Mouse (Mus musculus) neural tube, embryonic 14.5 days (tissue): ENCODE measurements around the gene Lamtor5. TPM values are rescaled to one million over a fixed set of nuclear protein-coding genes. Genes with fewer than 3 reads are reported as not detected.
A peak's percentile ranks its signal among the peaks of the same experiment; 100 is the strongest.

Source experiments
- ATAC-seq: fragments of 200-750 bp; cut with Nextera tagmentation; 2 replicates; pipeline ENCODE4 v1.8.0; 2017; ENCODE audit warnings: low read depth, mild to moderate bottlenecking, moderate TSS enrichment, moderate library complexity
- H3K27ac ChIP-seq: fragments of 300-500 bp; sonication (generic); 2 replicates; pipeline ENCODE4 v1.5.1; 2014; ENCODE audit warnings: low read depth, mild to moderate bottlenecking, control low read depth, low read length, moderate library complexity, mixed read lengths
- H3K27me3 ChIP-seq: fragments of 300-500 bp; sonication (generic); 2 replicates; pipeline ENCODE4 v1.6.1; 2014; ENCODE audit warnings: low read length; ENCODE audit not compliant: control insufficient read depth, insufficient read depth
- H3K36me3 ChIP-seq: fragments of 300-500 bp; sonication (generic); 2 replicates; pipeline ENCODE4 v1.6.1; 2014; ENCODE audit warnings: low read length, mixed read lengths; ENCODE audit not compliant: control insufficient read depth, insufficient read depth
- H3K4me1 ChIP-seq: fragments of 300-500 bp; sonication (generic); 2 replicates; pipeline ENCODE4 v1.6.1; 2014; ENCODE audit warnings: low read length; ENCODE audit not compliant: control insufficient read depth, insufficient read depth
- H3K4me2 ChIP-seq: fragments of 300-500 bp; sonication (generic); 2 replicates; pipeline ENCODE4 v1.6.1; 2014; ENCODE audit warnings: mild to moderate bottlenecking, low read depth, low read length, control low read depth
- H3K4me3 ChIP-seq: fragments of 300-500 bp; sonication (generic); 2 replicates; pipeline ENCODE4 v1.5.1; 2014; ENCODE audit warnings: low read depth, low read length, control low read depth, mixed read lengths
- H3K9ac ChIP-seq: fragments of 300-500 bp; sonication (generic); replicated peaks from 2 replicates; pipeline ENCODE4 v1.6.1; 2014; ENCODE audit warnings: low read depth, mild to moderate bottlenecking, control low read depth, low read length, mixed read lengths
- H3K9me3 ChIP-seq: fragments of 300-500 bp; sonication (generic); 2 replicates; pipeline ENCODE4 v1.6.1; 2016; ENCODE audit warnings: low read length; ENCODE audit not compliant: control insufficient read depth
- WGBS: fragments of 180-500 bp; shearing (Covaris S2); extraction: QIAGEN DNeasy Blood & Tissue Kit; methylation state at CpG from one replicate; pipeline ENCODE4 v1.1.7; 2014; 5-methylcytosine and 5-hydroxymethylcytosine counted together
- polyA plus RNA-seq: library from polyadenylated mRNA; unstranded; fragments of >200 nt; fragmentation: Nextera tagmentation; extraction: Ambion mirVana; gene quantifications from 2 replicates; pipeline ENCODE4 v1.2.1, GENCODE M21; 2014

Gene Lamtor5
- polyA plus RNA-seq, 1 experiment from 2014 or later: 204 TPM

GRCm38 (mm10) chr3:107239607-107240006, 39.1 kb upstream of the Lamtor5 start, which contains the start of gene Prok1:
Prok1 (minus strand) TSS chr3:107239707.
- no peak for ATAC-seq
- WGBS: 93% methylated on average over 9 of the region's 9 CpGs
- Histone ChIP-seq H3K9ac (no peak within 1 kb of the TSS), H3K4me3 (no peak within 1 kb of the TSS), H3K27me3 (no peaks in the 10 kb centered on the region), H3K9me3 (no peaks in the 10 kb centered on the region), H3K27ac (no peak within 1 kb of the TSS), H3K4me1 (no peaks in the 10 kb centered on the region), H3K4me2 (no peak within 1 kb of the TSS), H3K36me3 (no peaks in the 10 kb centered on the region)

GRCm38 (mm10) chr3:107241389-107242094, 37.1 kb upstream of the Lamtor5 start:
- no peak overlapping the region for H3K4me2 ChIP-seq

GRCm38 (mm10) chr3:107246876-107247275, 31.8 kb upstream of the Lamtor5 start:
- no peaks in the 10 kb centered on the region for H3K9me3 ChIP-seq
- WGBS: 82% methylated on average over 6 of the region's 6 CpGs
- no peak overlapping the region for H3K4me3 ChIP-seq

More at GRCm38 (mm10) chr3:107241389-107242094, 37.1 kb upstream of the Lamtor5 start:
- no peak overlapping the region for H3K9ac ChIP-seq
- H3K27ac ChIP-seq: no peak overlapping the region
- 36% methylated on average over 14 of the region's 14 CpGs for WGBS
- no peaks in the 10 kb centered on the region for H3K27me3 ChIP-seq
- ATAC-seq: no peak
- no peaks in the 10 kb centered on the region for H3K9me3 ChIP-seq
- no peaks in the 10 kb centered on the region for H3K36me3 ChIP-seq
- H3K4me3 ChIP-seq: no peak overlapping the region
- no peaks in the 10 kb centered on the region for H3K4me1 ChIP-seq

GRCm38 (mm10) chr3:107249042-107249441, 29.6 kb upstream of the Lamtor5 start:
- Histone ChIP-seq H3K27ac (no peak overlapping the region), H3K9me3 (no peaks in the 10 kb centered on the region), H3K9ac (no peak overlapping the region), H3K4me3 (no peak overlapping the region), H3K4me1 (no peaks in the 10 kb centered on the region), H3K27me3 (no peaks in the 10 kb centered on the region), H3K36me3 (no peaks in the 10 kb centered on the region), H3K4me2 (no peak overlapping the region)
- 66% methylated on average over 3 of the region's 3 CpGs for WGBS
- no peak for ATAC-seq

More at GRCm38 (mm10) chr3:107246876-107247275, 31.8 kb upstream of the Lamtor5 start:
- Histone ChIP-seq H3K9ac (no peak overlapping the region), H3K4me1 (no peaks in the 10 kb centered on the region), H3K36me3 (no peaks in the 10 kb centered on the region), H3K27ac (no peak overlapping the region), H3K4me2 (no peak overlapping the region), H3K27me3 (no peaks in the 10 kb centered on the region)
- no peak for ATAC-seq

- 52% methylated on average over 2 of the region's 2 CpGs for WGBS
- H3K4me2 ChIP-seq: no peak overlapping the region
Observed at GRCm38 (mm10) chr3:107250320-107250719, 28.3 kb upstream of the Lamtor5 start.

GRCm38 (mm10) chr3:107252035-107252434, 26.6 kb upstream of the Lamtor5 start:
- 66% methylated on average over 4 of the region's 4 CpGs for WGBS
- H3K9ac ChIP-seq: no peak overlapping the region
- ATAC-seq: no peak
- no peaks in the 10 kb centered on the region for H3K27me3 ChIP-seq
- no peaks in the 10 kb centered on the region for H3K36me3 ChIP-seq
- peaks cover 3% of the 10 kb centered on the region; the same call in 1 of the 2 replicates for H3K4me1 ChIP-seq
- H3K9me3 ChIP-seq: no peaks in the 10 kb centered on the region
- H3K27ac ChIP-seq: no peak overlapping the region
- H3K4me3 ChIP-seq: no peak overlapping the region
- no peak overlapping the region for H3K4me2 ChIP-seq

More at GRCm38 (mm10) chr3:107250320-107250719, 28.3 kb upstream of the Lamtor5 start:
- H3K4me3 ChIP-seq: no peak overlapping the region
- H3K4me1 ChIP-seq: no peaks in the 10 kb centered on the region
- H3K9me3 ChIP-seq: no peaks in the 10 kb centered on the region
- no peaks in the 10 kb centered on the region for H3K36me3 ChIP-seq
- no peak overlapping the region for H3K9ac ChIP-seq
- H3K27me3 ChIP-seq: no peaks in the 10 kb centered on the region
- no peak for ATAC-seq
- H3K27ac ChIP-seq: no peak overlapping the region

GRCm38 (mm10) chr3:107253925-107254324, 24.7 kb upstream of the Lamtor5 start:
- no peaks in the 10 kb centered on the region for H3K27me3 ChIP-seq
- no peak overlapping the region for H3K4me3 ChIP-seq
- 81% methylated on average over 5 of the region's 5 CpGs for WGBS
- no peak overlapping the region for H3K27ac ChIP-seq
- H3K4me1 ChIP-seq: peaks cover 6% of the 10 kb centered on the region; the same call in 1 of the 2 replicates
- no peak overlapping the region for H3K9ac ChIP-seq
- ATAC-seq: no peak
- no peaks in the 10 kb centered on the region for H3K9me3 ChIP-seq
- no peak overlapping the region for H3K4me2 ChIP-seq
- no peaks in the 10 kb centered on the region for H3K36me3 ChIP-seq

GRCm38 (mm10) chr3:107255992-107256391, 22.7 kb upstream of the Lamtor5 start:
- ATAC-seq: no peak
- H3K9ac ChIP-seq: no peak overlapping the region
- H3K27me3 ChIP-seq: no peaks in the 10 kb centered on the region
- no peaks in the 10 kb centered on the region for H3K9me3 ChIP-seq
- H3K4me1 ChIP-seq: peaks cover 10% of the 10 kb centered on the region; the same call in 1 of the 2 replicates
- no peak overlapping the region for H3K4me2 ChIP-seq
- 88% methylated on average over 3 of the region's 3 CpGs for WGBS
- H3K36me3 ChIP-seq: no peaks in the 10 kb centered on the region
- H3K4me3 ChIP-seq: no peak overlapping the region
- no peak overlapping the region; the same call in 1 of the 2 replicates for H3K27ac ChIP-seq

GRCm38 (mm10) chr3:107256724-107257123, 21.9 kb upstream of the Lamtor5 start:
- peak; percentile 54; the same call in 1 of the 2 replicates for ATAC-seq
- WGBS: 27% methylated on average over 7 of the region's 7 CpGs

More at GRCm38 (mm10) chr3:107256724-107257123, 21.9 kb upstream of the Lamtor5 start:
- Histone ChIP-seq H3K27ac (no peak overlapping the region; the same call in 1 of the 2 replicates), H3K4me3 (no peak overlapping the region), H3K4me2 (no peak overlapping the region), H3K36me3 (no peaks in the 10 kb centered on the region), H3K27me3 (no peaks in the 10 kb centered on the region), H3K9me3 (no peaks in the 10 kb centered on the region), H3K4me1 (peaks cover 17% of the 10 kb centered on the region; the same call in 1 of the 2 replicates), H3K9ac (no peak overlapping the region)
